Mouse (Mus musculus): ENCODE measurements around the gene Atp6v0a1.

Gene Atp6v0a1

GRCm38 (mm10) chr11:101062165-101062884 lies 53.1 kb downstream of the Atp6v0a1 start:
- no peak for DNase-seq (ENCODE audit: low spot score)

DNA sequence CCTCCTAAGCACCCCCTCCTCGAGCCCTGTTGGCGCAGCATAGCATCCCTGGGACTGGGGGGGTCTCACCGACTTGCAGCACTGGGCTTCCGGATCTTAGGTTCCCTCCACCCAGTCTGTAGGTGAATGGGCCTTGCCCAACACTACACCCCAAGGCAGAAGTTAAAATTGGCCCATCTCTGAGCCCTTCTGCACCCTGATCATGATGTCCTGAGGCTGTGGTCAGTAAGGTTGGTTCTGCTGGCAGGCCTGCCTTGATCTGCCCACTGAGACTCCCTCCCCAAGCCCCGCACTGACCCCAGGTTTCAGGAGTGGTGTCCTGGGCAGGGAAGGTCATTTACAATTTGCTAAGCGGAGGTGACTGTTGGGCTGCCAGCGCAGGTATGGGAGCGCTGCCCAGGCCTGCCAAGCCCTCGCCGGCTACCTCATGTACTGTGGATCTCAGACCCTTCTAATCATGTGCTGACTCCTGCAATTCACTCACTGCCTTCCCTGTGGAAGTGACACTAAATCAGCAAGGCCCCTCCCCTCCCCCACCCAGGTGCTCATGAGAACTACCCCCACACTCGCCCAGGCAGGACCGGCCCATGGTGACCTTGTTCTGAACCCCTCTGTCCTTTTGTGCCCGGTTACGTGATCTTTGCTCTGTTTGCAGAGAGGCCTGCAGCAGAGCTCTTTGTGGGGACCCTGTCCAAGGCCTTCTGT lies 53.9 kb downstream of the Atp6v0a1 start:
- no peak for DNase-seq (ENCODE audit: low spot score)

- no peak for DNase-seq (ENCODE audit: low spot score)
Observed at GRCm38 (mm10) chr11:101063676-101064327, 54.5 kb downstream of the Atp6v0a1 start.

- no peak for DNase-seq (ENCODE audit: low spot score)
Observed at GRCm38 (mm10) chr11:101064462-101064861, 55.2 kb downstream of the Atp6v0a1 start.

DNA sequence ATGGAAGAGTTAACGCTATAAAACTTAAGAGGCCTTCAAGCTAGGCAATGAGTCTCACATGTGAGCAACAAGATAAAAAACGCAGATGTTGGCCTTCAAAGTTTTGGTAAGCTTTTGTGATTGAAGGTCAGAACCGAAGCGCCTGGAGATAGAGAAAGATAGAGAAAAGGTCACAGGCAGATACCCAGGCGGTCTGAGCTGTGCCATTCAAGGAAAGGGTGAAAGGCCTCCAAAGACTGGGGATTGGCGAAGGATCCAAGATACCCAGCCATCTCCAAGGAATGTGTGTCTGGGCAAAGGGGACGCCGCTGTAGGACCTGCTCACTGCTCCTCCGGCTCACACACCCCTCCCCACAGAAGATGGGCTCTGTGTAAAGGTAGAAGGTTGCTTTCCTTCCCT lies 55.8 kb downstream of the Atp6v0a1 start:
- no peak for DNase-seq (ENCODE audit: low spot score)

DNA sequence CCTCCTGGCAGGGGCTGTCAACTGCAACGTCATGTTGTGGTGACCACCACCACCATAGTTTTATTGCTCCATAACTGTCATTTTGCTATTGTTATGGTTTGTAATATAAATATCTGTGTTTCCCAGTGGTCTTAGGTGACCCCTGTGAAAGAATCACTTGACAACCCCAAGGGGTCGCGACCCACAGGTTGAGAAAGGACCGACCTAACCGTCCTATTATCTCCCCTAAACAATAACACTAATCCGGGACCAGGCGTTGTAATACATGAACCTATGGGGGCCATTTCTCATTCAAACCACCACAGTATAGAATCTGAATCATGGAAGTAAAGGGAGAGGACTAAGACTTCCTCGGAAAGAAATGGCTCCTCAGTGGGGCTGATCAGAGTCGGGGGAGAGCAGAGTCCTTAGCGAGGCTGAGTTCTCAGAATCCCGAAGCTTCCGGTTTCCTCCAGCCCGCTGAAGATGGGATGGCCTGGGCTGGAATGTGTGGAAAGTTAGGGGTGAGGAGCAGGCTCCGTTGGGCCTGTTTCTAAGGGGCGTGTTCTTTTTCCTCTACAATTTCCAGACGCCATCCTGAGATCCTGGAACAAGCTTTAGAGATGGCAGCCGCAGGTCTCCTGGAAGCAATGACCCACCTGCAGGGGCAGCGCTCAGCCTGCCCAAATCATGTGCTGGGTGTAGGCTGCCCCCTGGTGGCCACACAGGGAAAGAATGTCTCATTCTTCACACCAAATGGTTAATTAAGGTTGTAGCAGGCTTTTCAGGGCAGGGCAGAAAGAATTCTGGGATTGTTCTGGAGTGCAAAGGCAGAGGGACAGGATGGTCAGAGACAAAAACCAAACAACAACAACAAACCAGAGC lies 57.5 kb downstream of the Atp6v0a1 start:
- no peak for DNase-seq (ENCODE audit: low spot score)

GRCm38 (mm10) chr11:101069391-101070188 lies 60.3 kb downstream of the Atp6v0a1 start, which contains the start of gene Naglu:
Gene Naglu, plus strand, starts transcription at chr11:101070012.
- DNase-seq (ENCODE audit: low spot score), result peak; percentile 85

DNA sequence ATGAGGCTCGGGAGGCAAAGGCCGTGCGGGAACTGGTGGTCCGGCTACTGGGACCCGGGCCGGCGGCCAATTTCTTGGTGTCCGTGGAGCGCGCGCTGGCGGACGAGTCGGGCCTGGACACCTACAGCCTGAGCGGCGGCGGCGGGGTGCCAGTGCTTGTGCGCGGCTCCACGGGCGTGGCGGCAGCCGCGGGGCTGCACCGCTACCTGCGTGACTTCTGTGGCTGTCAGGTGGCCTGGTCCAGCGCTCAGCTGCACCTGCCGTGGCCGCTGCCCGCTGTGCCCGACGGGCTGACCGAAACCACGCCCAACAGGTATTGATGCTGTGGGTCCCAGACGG lies 60.9 kb downstream of the Atp6v0a1 start:
- DNase-seq (ENCODE audit: low spot score), result no peak

- no peak for DNase-seq (ENCODE audit: low spot score)
Observed at GRCm38 (mm10) chr11:101070987-101071386, 61.7 kb downstream of the Atp6v0a1 start.

DNA sequence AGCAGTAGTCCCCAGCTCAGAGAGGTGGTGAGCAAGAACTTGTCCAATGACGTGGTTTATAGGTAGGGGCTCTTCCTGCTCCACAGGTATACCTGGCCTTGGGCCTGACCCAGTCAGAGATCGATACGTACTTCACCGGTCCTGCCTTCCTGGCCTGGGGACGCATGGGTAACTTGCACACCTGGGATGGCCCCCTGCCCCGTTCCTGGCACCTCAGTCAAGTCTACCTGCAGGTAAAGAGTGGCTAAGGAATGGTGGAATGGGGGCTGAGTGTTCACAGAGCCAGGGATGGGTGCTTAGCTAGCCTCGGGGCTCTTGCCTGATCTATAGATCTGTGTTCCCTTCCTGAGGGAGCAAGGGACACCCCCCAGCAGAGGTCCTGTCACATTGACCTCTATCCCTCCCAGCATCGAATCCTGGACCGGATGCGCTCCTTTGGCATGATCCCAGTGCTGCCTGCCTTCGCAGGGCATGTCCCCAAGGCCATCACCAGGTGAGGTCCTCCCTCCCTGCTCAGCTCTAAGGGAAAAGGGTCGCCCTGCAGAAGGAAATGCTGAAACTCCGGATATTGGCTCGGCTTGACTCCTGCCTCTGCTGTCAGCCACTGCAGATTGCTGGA lies 62.7 kb downstream of the Atp6v0a1 start:
- no peak for DNase-seq (ENCODE audit: low spot score)

DNA sequence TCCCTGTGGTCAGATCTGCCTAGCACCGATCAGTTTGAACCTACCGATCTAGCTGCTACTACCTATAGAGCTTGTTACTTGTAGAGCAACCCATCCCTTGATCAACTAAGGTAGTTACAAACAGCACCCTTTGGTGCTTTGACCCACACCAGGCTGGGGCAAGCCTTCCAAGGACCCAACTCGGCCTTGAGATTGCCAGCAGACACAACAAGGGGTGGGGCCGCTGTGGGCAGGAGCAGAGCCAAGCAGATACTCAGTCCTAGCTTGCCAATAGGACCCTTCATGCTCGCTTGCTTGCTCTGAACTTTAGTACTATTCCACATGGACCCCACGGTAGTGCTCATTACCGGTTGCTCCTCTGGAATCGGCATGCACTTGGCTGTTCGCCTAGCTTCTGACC lies 68.9 kb downstream of the Atp6v0a1 start, which contains the start of gene Hsd17b1:
Gene Hsd17b1 (plus strand): TSS at position 291 of the 400 bp plus-strand sequence.
- DNase-seq (ENCODE audit: low spot score), result no peak

- DNase-seq (ENCODE audit: low spot score), result no peak
Observed at GRCm38 (mm10) chr11:101079746-101080145, 70.5 kb downstream of the Atp6v0a1 start.

DNA sequence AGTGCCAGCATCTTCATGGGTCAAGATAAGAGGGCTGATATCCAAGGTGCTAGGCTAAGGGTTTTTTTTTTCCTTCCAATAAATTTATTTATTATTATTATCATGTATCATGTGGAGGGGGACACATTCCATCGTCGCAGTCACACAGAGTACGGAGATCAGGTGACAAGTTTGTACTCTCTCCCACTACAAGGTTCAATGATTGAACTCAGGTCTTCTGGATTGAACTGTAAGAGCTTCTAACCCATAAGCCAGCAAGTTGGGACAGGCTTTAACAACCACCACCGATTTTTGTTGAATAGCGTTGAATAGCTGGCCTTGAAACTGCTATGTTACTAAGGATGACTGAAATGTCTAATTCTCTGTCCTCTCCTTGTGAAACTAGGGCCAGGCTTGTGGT lies 71.2 kb downstream of the Atp6v0a1 start:
- DNase-seq (ENCODE audit: low spot score), result no peak

- DNase-seq (ENCODE audit: low spot score), result no peak
Observed at GRCm38 (mm10) chr11:101081659-101082058, 72.4 kb downstream of the Atp6v0a1 start.

DNA sequence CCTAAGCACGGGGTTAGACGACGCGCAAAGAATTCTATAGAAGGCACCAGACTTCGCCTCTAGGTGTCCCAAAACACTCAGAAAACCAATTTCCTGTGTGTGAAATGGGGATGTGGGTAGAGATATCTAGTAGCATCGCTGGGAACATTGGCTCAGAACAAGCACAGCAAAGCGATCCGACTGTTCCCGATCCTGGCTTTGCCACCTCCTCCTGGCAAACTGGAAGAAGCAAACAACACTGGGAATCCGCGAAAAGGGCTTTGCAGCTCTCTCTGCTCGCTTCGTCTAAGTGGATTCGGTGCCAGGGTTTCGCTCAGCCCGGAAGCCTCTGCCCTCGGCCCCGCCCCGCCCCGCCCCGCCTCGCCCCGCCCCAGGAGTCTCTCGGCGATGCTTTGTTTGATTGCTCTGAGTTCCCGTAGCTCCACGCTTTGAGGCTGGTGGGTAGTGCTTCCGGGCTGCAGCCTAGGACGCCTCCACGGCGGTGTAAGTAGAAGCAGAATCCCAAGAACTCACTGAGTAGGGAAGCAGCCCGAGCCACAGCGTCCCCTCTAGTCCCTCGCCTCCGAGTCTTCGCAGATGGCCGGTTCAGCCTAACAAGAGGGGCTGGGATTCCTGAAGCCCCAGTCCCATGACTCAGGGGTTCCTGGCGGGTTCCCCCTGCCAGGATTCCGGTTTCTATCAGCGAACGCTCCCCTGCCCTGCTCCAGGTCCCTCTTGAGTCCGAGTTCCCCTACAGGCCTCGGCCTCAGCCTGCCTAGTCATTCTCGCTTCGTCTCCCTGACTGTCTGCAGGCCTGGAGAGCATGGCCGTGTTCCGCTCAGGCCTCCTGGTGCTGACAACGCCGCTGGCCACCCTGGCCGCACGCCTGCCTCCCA lies 73.2 kb downstream of the Atp6v0a1 start, which contains the start of gene Coasy:
Gene Coasy (plus strand): TSS at position 358 of the 875 bp plus-strand sequence.
- DNase-seq (ENCODE audit: low spot score), result no peak

GRCm38 (mm10) chr11:101083083-101083697 lies 73.9 kb downstream of the Atp6v0a1 start:
- DNase-seq (ENCODE audit: low spot score), result no peak

GRCm38 (mm10) chr11:101084246-101084645 lies 75.0 kb downstream of the Atp6v0a1 start:
- DNase-seq (ENCODE audit: low spot score), result no peak

GRCm38 (mm10) chr11:101084811-101085210 lies 75.6 kb downstream of the Atp6v0a1 start:
- DNase-seq (ENCODE audit: low spot score), result no peak

Data from urinary bladder, postnatal 10 days (tissue).